Mouse (Mus musculus) G1E-ER4 (cell line): Measurements from ENCODE around the gene Snx11. TPM values are rescaled to one million over a fixed set of nuclear protein-coding genes. Genes with fewer than 3 reads are reported as not detected.

Experiments used
- GATA1 ChIP-seq: IDR thresholded peaks from one replicate; pipeline ENCODE4 v1.8.0; 2012; ENCODE audit warnings: low read length, inconsistent platforms
- polyA plus RNA-seq: library from polyadenylated mRNA; stranded (reverse); fragments of >175 nt; gene quantifications from 2 replicates; pipeline ENCODE4 v1.2.3, GENCODE M21; 2012

Gene Snx11
- polyA plus RNA-seq, 1 experiment = 9.9 TPM

- no peak for TF ChIP-seq GATA1
Measured at GRCm38 (mm10) chr11:96771274-96771975, 5.9 kb downstream of the Snx11 start.

GRCm38 (mm10) chr11:96768240-96768639 is 9.1 kb downstream of the Snx11 start:
- no peak for TF ChIP-seq GATA1

GRCm38 (mm10) chr11:96767096-96767495 is 10.3 kb downstream of the Snx11 start:
- TF ChIP-seq GATA1 = no peak

- no peak for TF ChIP-seq GATA1
Measured at GRCm38 (mm10) chr11:96766555-96766954, 10.8 kb downstream of the Snx11 start.

GRCm38 (mm10) chr11:96765645-96766044 is 11.7 kb downstream of the Snx11 start:
- no peak for TF ChIP-seq GATA1

GRCm38 (mm10) chr11:96764511-96765350 is 12.6 kb downstream of the Snx11 start:
- no peak for TF ChIP-seq GATA1

GRCm38 (mm10) chr11:96762742-96763470 is 14.5 kb downstream of the Snx11 start:
- TF ChIP-seq GATA1 = no peak

- no peak for TF ChIP-seq GATA1
Measured at GRCm38 (mm10) chr11:96761984-96762383, 15.4 kb downstream of the Snx11 start.

- no peak for TF ChIP-seq GATA1
Measured at GRCm38 (mm10) chr11:96760042-96760441, 17.3 kb downstream of the Snx11 start.

GRCm38 (mm10) chr11:96758402-96758801 is 19.0 kb downstream of the Snx11 start:
- no peak for TF ChIP-seq GATA1

- TF ChIP-seq GATA1 = no peak
Measured at GRCm38 (mm10) chr11:96757421-96757820, 19.9 kb downstream of the Snx11 start.

GRCm38 (mm10) chr11:96755298-96755697 is 22.1 kb downstream of the Snx11 start:
- TF ChIP-seq GATA1 = no peak

GRCm38 (mm10) chr11:96747555-96747954 is 29.8 kb downstream of the Snx11 start:
- no peak for TF ChIP-seq GATA1

- TF ChIP-seq GATA1 = no peak
Measured at GRCm38 (mm10) chr11:96746648-96747047, 30.7 kb downstream of the Snx11 start.

- TF ChIP-seq GATA1 = no peak
Measured at GRCm38 (mm10) chr11:96743891-96744290, 33.5 kb downstream of the Snx11 start.

- TF ChIP-seq GATA1 = no peak
Measured at GRCm38 (mm10) chr11:96743000-96743399, 34.4 kb downstream of the Snx11 start.
